Mouse (Mus musculus): ENCODE data around the gene Dhx58.

GRCm38 (mm10) chr11:100729976-100730375 is 25.9 kb upstream of the Dhx58 start:
- no peak for TF ChIP-seq CTCF (IDR thresholded peaks at IDR 0.05; ENCODE audit: borderline replicate concordance, control insufficient read depth, extremely low read depth, insufficient read depth, low read length, poor library complexity)
- no peak for TF ChIP-seq POLR2A (IDR thresholded peaks at IDR 0.05; ENCODE audit: control insufficient read depth, extremely low read depth, insufficient read depth, low read length, poor library complexity)
